Mouse (Mus musculus) kidney, postnatal 10 days (tissue): ENCODE measurements around the gene Fam89b.

Experiments used
- DNase-seq: peaks from one replicate; pipeline ENCODE4 v3.0.0; 2021; ENCODE audit warnings: mixed read lengths

The Fam89b gene

DNA sequence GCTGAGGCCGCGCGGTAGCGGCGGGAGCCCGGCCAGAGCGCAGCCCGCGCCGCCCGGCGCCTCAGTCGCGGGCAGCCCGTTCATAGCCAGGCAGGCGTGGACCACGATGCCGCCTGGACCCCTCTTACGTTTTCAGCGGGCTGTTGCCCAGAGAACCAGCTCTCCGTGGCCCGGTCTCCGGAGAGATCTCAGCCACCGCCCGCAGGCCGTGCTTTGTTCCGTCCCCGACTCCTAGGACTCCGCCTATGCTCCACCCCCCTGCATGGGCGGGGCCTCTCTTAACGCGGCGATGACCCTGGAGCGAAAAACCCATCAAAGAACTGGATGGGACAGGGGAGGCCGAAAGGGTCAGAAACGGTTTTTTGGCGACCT lies at the start of gene Fam89b:
Fam89b (minus strand) TSS at position 210 of the 372 bp plus-strand sequence.
- DNase-seq, result peak; percentile 96

DNA sequence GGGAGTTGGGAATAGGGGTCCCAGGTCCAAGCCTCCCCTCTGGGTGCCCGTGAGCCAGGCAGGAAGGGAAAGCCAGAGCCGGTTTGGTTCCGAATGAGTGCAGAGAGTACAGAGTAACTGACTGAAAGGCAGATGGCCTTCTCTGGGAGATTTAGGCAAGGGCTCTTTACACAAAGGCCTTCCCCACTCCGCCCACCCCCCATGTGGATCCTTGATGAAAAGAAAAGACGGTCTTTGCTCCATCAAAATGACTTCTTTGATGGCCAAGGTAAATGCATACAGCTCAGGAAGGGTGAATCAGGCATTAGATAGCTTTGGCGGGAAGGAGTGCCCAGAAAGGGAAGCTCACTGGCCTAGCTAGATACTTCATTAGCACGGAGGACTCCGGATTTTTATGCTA lies 48.9 kb upstream of the Fam89b start:
- no peak for DNase-seq

DNA sequence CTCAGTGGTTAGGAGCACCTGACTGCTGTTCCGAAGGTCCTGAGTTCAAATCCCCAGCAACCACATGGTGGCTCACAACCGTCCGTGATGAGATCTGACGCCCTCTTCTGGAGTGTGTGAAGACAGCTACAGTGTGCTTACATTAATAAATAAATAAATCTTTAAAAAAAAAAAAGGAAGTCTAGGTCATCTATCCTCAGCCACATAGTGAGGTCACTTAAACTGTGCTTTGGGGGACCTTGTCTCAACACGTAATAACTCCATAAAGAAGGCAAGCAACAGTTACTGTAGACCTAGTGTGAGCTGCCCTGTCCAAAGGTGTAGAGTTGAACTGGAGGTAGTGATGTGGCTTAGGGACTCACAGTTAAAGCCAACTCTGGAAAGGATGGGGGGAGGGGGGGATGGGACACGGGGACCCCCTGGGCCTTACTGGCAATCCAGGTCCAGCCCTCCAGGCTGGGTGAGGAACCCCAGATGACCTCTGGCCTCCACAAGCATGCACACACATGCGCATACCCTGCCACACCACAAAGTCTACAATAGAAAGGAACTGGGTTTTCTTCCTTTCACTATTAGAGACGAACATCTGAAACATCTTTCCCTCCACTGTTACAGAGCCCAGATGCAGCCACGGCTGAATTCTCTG lies 48.1 kb upstream of the Fam89b start:
- DNase-seq, result no peak

GRCm38 (mm10) chr19:5770925-5771860 lies 41.7 kb upstream of the Fam89b start, which contains the start of gene Scyl1:
Scyl1 (minus strand) TSS chr19:5771419.
- DNase-seq, result peak; percentile 97

- DNase-seq, result peak; percentile 46
Measured at GRCm38 (mm10) chr19:5770311-5770710, 40.9 kb upstream of the Fam89b start.

DNA sequence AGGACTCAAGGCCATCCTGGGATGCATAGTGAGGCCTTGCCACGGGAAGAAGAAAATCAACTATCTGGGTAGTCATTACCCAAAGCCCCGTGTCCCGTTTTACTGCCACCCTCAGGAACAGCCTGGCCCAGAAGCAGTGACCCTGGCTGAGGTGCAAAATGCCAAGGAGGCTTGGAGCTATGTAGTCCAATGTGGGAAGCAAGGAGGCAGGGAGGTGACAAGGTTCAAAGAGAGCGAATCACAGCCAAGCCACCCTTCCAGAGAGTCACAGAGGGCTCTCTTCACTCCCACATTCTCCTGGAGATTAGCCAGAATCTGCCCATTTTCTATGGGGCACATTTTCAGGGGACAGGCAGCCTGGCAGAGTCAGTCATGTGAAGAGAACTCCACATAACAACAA lies 37.8 kb upstream of the Fam89b start:
- DNase-seq, result no peak

DNA sequence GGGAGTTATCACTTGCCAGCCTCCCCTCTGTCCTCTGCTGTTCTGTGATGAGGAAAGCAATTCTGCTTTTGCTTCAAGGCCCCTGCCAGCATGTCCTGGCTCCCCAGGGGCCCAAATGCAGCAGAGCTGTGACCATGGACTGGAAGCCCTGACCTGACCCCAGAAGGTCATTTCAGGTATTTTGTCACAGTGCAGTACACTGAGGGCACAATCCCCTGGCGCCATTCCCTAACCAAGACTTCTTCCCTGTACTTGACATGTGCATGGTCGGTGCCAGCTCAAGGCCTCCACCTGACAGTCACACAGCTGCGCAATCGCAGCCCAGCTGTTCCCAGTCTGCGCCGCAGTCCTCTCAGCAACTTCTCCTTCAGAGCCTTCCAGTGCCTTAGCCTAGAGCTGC lies 33.7 kb upstream of the Fam89b start:
- DNase-seq, result no peak

GRCm38 (mm10) chr19:5758878-5759403 lies 29.5 kb upstream of the Fam89b start:
- peak; percentile 31 for DNase-seq

- peak; percentile 41 for DNase-seq
Measured at GRCm38 (mm10) chr19:5756991-5757636, 27.7 kb upstream of the Fam89b start.

- peak; percentile 17 for DNase-seq
Measured at GRCm38 (mm10) chr19:5756321-5756985, 27.0 kb upstream of the Fam89b start.

DNA sequence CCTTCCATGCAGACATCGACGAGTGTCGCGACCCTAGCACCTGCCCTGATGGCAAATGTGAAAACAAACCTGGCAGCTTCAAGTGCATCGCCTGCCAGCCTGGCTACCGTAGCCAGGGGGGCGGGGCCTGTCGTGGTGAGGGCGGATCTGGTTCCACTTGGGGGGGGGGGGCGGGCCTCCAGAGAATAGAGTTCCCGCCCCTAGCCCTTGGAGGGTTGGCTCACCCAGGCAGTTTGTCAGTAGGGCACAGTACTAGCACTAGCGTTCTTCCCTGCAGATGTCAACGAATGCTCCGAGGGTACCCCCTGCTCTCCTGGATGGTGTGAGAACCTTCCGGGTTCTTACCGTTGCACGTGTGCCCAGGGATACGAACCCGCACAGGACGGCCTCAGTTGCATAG lies 22.3 kb upstream of the Fam89b start:
- peak; percentile 71 for DNase-seq

DNA sequence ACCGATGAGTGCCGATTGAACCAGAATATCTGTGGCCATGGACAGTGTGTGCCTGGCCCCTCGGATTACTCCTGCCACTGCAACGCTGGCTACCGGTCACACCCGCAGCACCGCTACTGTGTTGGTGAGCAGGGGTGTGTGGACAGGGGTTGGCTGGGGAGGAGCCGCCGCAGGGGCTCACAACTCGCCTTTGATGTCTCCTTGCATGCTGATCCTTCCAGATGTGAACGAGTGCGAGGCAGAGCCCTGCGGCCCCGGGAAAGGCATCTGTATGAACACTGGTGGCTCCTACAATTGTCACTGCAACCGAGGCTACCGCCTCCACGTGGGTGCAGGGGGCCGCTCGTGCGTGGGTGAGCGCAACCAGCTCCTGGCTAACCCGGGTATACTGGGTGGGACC lies 21.5 kb upstream of the Fam89b start:
- no peak for DNase-seq

DNA sequence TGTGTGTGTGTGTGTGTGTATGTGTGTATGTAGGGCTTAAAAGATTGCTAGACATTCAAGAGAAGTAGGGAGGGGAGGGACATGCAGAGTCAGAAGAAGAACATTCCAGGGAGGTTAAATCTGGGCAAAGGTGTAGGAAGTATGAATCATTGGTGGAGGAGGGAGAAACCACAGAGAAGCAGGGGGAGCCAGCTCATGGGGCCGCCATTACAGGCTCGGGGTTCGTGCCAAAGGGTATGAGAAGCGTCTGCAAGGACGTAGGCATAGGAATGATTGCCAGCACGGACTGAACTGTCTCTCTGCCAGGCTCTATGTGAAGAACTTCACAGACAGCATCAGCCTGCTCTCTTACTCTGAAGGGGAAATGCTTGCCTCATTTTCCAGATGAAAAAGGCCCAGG lies 20.0 kb upstream of the Fam89b start:
- DNase-seq, result no peak

DNA sequence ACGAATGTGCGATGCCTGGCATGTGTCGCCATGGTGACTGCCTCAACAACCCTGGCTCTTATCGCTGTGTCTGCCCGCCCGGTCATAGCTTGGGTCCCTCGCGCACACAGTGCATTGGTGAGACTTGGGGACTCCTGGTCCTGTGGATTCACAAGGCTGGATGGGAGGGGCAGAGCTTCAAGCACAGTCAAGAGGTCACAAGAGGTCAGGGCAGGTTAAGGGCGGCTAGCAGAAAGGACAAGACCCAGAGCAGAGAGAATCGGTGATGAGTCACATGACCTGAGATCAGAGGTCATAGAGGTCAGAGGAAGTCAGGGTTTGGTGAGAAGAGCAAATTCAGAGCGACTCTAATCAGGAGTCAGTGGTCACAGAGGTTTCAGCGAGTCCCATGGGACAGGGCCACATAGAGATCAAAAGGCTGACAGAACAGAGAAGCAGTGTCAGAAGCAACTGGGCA lies 17.5 kb upstream of the Fam89b start:
- DNase-seq, result no peak

GRCm38 (mm10) chr19:5745756-5746710 lies 16.6 kb upstream of the Fam89b start:
- peak; percentile 57 for DNase-seq

- peak; percentile 58 for DNase-seq
Measured at GRCm38 (mm10) chr19:5743576-5743975, 14.1 kb upstream of the Fam89b start.

DNA sequence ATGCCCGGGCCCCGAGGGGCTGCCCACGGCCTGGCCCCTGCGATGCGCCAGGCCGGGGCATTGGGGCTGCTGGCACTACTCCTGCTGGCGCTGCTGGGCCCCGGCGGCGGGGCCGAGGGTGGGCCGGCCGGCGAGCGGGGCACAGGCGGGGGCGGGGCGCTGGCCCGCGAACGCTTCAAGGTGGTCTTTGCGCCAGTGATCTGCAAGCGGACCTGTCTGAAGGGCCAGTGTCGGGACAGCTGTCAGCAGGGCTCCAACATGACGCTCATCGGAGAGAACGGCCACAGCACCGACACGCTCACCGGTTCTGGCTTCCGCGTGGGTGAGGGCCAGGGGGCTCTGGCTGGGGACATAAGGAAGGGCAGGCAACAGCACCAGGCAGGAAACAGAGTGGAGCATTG lies 12.8 kb upstream of the Fam89b start:
- DNase-seq, result peak; percentile 61

GRCm38 (mm10) chr19:5741641-5742240 lies 12.3 kb upstream of the Fam89b start:
- DNase-seq, result peak; percentile 90

- peak; percentile 81 for DNase-seq
Measured at GRCm38 (mm10) chr19:5740320-5741317, 11.2 kb upstream of the Fam89b start, which contains the start of gene Ltbp3. Ltbp3 (plus strand) TSS chr19:5740904.

DNA sequence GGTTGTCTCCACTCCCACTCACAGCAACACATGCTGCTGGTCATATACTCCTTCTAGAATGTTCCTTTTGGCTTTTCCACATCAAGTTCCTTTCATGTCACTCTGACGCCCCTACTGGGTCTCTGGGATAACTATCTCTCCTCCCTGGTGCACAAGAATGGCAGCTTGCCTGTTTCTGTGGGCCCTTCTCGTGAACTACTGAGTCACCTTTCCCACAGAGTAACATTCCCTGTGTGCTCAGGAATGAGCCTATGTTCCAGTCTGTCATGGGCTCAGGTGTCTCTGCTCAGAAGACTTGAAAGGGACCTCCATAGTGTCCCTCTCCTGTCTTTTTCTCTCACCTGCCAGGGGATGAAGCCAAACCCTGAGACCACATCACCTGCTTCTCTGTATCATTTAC lies 10.0 kb upstream of the Fam89b start:
- no peak for DNase-seq
